ENCODE assay signal across 17 mouse cellular contexts in genomic region chr3:98991276-98991675, GRCm38 (mm10).
DNase-seq lines count a peak whose midpoint lies in the region; ATAC-seq and TF ChIP-seq lines count a peak whose summit lies in the region.
"Had no signal": no experiment of that assay in that cellular context is flagged by ENCODE, and none has a peak within 500 bp of the region (broad histone marks: within the 10 kb centered on the region; RNA-seq: fewer than 3 reads in every experiment).

No protein-coding gene starts in this region.

- 70% methylated on average over 6 of the region's 6 CpGs for WGBS in hindbrain, embryonic 10.5 days
- 71% methylated on average over 6 of the region's 6 CpGs for WGBS in hindbrain, embryonic 11.5 days
- 80% methylated on average over 6 of the region's 6 CpGs for WGBS in midbrain, embryonic 13.5 days
- WGBS in midbrain, embryonic 14.5 days = 82% methylated on average over 6 of the region's 6 CpGs
- WGBS in forebrain, embryonic 16.5 days = 46% methylated on average over 6 of the region's 6 CpGs

- H3K9ac ChIP-seq in hindbrain, embryonic 11.5 days (ENCODE audit: low read depth, low read length) = no peak overlapping the region
- H3K9ac ChIP-seq in midbrain, embryonic 13.5 days (replicated peaks) = no peak overlapping the region
- H3K9ac ChIP-seq in midbrain, embryonic 14.5 days (replicated peaks; ENCODE audit: low read length) = no peak overlapping the region
- no peak overlapping the region for H3K9ac ChIP-seq in forebrain, embryonic 16.5 days (replicated peaks; ENCODE audit: low read depth, low read length)
- H3K9ac ChIP-seq: liver, embryonic 13.5 days; neural tube, embryonic 12.5 days; stomach, embryonic 15.5 days had no signal

- intact Hi-C loops in gastrocnemius, adult 2 months (cut with DNase I) = no loop called here

- 0 out of 2 replicates have a peak, but pooled peaks cover 4% of the 10 kb centered on the region for H3K9me3 ChIP-seq in hindbrain, embryonic 10.5 days
- H3K9me3 ChIP-seq in hindbrain, embryonic 11.5 days (ENCODE audit: control insufficient read depth, low read length) = no peaks in the 10 kb centered on the region
- no peaks in the 10 kb centered on the region for H3K9me3 ChIP-seq in midbrain, embryonic 13.5 days
- no peaks in the 10 kb centered on the region for H3K9me3 ChIP-seq in midbrain, embryonic 14.5 days (ENCODE audit: control insufficient read depth, low read length)
- no peaks in the 10 kb centered on the region for H3K9me3 ChIP-seq in forebrain, embryonic 16.5 days (ENCODE audit: control insufficient read depth, low read length)
- H3K9me3 ChIP-seq: neural tube, embryonic 12.5 days; stomach, embryonic 15.5 days had no signal

- no peak overlapping the region for H3K4me3 ChIP-seq in hindbrain, embryonic 10.5 days
- H3K4me3 ChIP-seq in hindbrain, embryonic 11.5 days (ENCODE audit: low read depth, low read length) = no peak overlapping the region
- H3K4me3 ChIP-seq in midbrain, embryonic 13.5 days (replicated peaks) = no peak overlapping the region
- H3K4me3 ChIP-seq in midbrain, embryonic 14.5 days (replicated peaks; ENCODE audit: low read depth, low read length) = no peak overlapping the region
- no peak overlapping the region for H3K4me3 ChIP-seq in forebrain, embryonic 16.5 days (replicated peaks; ENCODE audit: low read length)
- no peak overlapping the region for H3K4me3 ChIP-seq in gastrocnemius, adult 2 months
- H3K4me3 ChIP-seq: erythroblast, embryonic 14.5 days; left cerebral cortex, adult 2 months; liver, embryonic 13.5 days; megakaryocyte, embryonic 14.5 days; neural tube, embryonic 12.5 days; stomach, embryonic 15.5 days had no signal

- no peaks in the 10 kb centered on the region for H3K27me3 ChIP-seq in hindbrain, embryonic 10.5 days (ENCODE audit: insufficient read depth, poor library complexity, severe bottlenecking)
- H3K27me3 ChIP-seq in hindbrain, embryonic 11.5 days (ENCODE audit: control insufficient read depth, insufficient read depth, low read length) = no peaks in the 10 kb centered on the region
- H3K27me3 ChIP-seq in midbrain, embryonic 13.5 days = no peaks in the 10 kb centered on the region
- H3K27me3 ChIP-seq in midbrain, embryonic 14.5 days (ENCODE audit: control insufficient read depth, insufficient read depth, low read length) = no peaks in the 10 kb centered on the region
- no peaks in the 10 kb centered on the region for H3K27me3 ChIP-seq in forebrain, embryonic 16.5 days (replicated peaks; ENCODE audit: control insufficient read depth, insufficient read depth, low read length)
- H3K27me3 ChIP-seq: liver, embryonic 13.5 days; megakaryocyte, embryonic 14.5 days; neural tube, embryonic 12.5 days; stomach, embryonic 15.5 days had no signal

- no peak for ATAC-seq in hindbrain, embryonic 11.5 days (ENCODE audit: low FRiP score)
- ATAC-seq in midbrain, embryonic 13.5 days = peak; percentile 11; the same call in 1 of the 2 replicates
- ATAC-seq in midbrain, embryonic 14.5 days (ENCODE audit: low FRiP score, low TSS enrichment) = no peak
- peak; percentile 19 for ATAC-seq in forebrain, embryonic 16.5 days

- H3K4me1 ChIP-seq in hindbrain, embryonic 10.5 days (replicated peaks) = peaks cover 6% of the 10 kb centered on the region
- no peaks in the 10 kb centered on the region for H3K4me1 ChIP-seq in hindbrain, embryonic 11.5 days (replicated peaks; ENCODE audit: control insufficient read depth, insufficient read depth, low read length)
- no peaks in the 10 kb centered on the region for H3K4me1 ChIP-seq in midbrain, embryonic 13.5 days (replicated peaks)
- H3K4me1 ChIP-seq in midbrain, embryonic 14.5 days (ENCODE audit: control insufficient read depth, insufficient read depth, low read length) = no peaks in the 10 kb centered on the region
- H3K4me1 ChIP-seq in forebrain, embryonic 16.5 days (replicated peaks; ENCODE audit: control insufficient read depth, insufficient read depth, low read length) = peaks cover 13% of the 10 kb centered on the region
- H3K4me1 ChIP-seq: liver, embryonic 13.5 days; megakaryocyte, embryonic 14.5 days; stomach, embryonic 15.5 days had no signal

- H3K27ac ChIP-seq in hindbrain, embryonic 10.5 days = 0 out of 2 replicates have a peak overlapping the region, but pooled peaks have one; percentile 24
- H3K27ac ChIP-seq in hindbrain, embryonic 11.5 days (ENCODE audit: low read depth, low read length) = no peak overlapping the region
- H3K27ac ChIP-seq in midbrain, embryonic 13.5 days = no peak overlapping the region
- H3K27ac ChIP-seq in midbrain, embryonic 14.5 days (replicated peaks; ENCODE audit: low read depth, low read length) = no peak overlapping the region
- H3K27ac ChIP-seq in forebrain, embryonic 16.5 days (ENCODE audit: low read length) = no peak overlapping the region
- H3K27ac ChIP-seq in gastrocnemius, adult 2 months = no peak overlapping the region
- H3K27ac ChIP-seq: left cerebral cortex, adult 2 months; liver, embryonic 13.5 days; neural tube, embryonic 12.5 days; stomach, embryonic 15.5 days had no signal

- no peaks in the 10 kb centered on the region for H3K36me3 ChIP-seq in hindbrain, embryonic 10.5 days
- H3K36me3 ChIP-seq in hindbrain, embryonic 11.5 days (ENCODE audit: control insufficient read depth, insufficient read depth, low read length) = no peaks in the 10 kb centered on the region
- no peaks in the 10 kb centered on the region for H3K36me3 ChIP-seq in midbrain, embryonic 13.5 days
- H3K36me3 ChIP-seq in midbrain, embryonic 14.5 days (ENCODE audit: control insufficient read depth, insufficient read depth, low read length) = no peaks in the 10 kb centered on the region
- no peaks in the 10 kb centered on the region for H3K36me3 ChIP-seq in forebrain, embryonic 16.5 days (ENCODE audit: control insufficient read depth, insufficient read depth)
- H3K36me3 ChIP-seq: liver, embryonic 13.5 days; neural tube, embryonic 12.5 days; stomach, embryonic 15.5 days had no signal

- no peak overlapping the region for H3K4me2 ChIP-seq in hindbrain, embryonic 11.5 days (replicated peaks; ENCODE audit: low read depth, low read length)
- H3K4me2 ChIP-seq in midbrain, embryonic 13.5 days (replicated peaks) = no peak overlapping the region
- no peak overlapping the region for H3K4me2 ChIP-seq in midbrain, embryonic 14.5 days (ENCODE audit: low read length)
- H3K4me2 ChIP-seq in forebrain, embryonic 16.5 days (ENCODE audit: low read length) = no peak overlapping the region
- H3K4me2 ChIP-seq: liver, embryonic 13.5 days; neural tube, embryonic 12.5 days; stomach, embryonic 15.5 days had no signal

- no peak for DNase-seq in hindbrain, embryonic 10.5 days (ENCODE audit: low spot score)
- DNase-seq in hindbrain, embryonic 11.5 days (ENCODE audit: low spot score) = no peak
- DNase-seq in midbrain, embryonic 14.5 days = no peak
- DNase-seq in gastrocnemius, adult 2 months = no peak
- DNase-seq in B cell, adult 2 months = no peak
- no peak for DNase-seq in thymus, adult 18-20 months
- DNase-seq: adrenal gland, postnatal 25 days; cerebellum, adult 8-10 months; gastrocnemius, postnatal 36 days; liver, embryonic 13.5 days had no signal

- no peak for TF ChIP-seq CTCF in gastrocnemius, adult 2 months (IDR thresholded peaks at IDR 0.05)

Comparison
In these comparisons a context has a peak if more than half of its experiments do, and no peak if none do; other contexts are left out.
1. ATAC-seq: peak in midbrain, embryonic 13.5 days (single experiment) and forebrain, embryonic 16.5 days (single experiment); none in hindbrain, embryonic 11.5 days (single experiment) and midbrain, embryonic 14.5 days (single experiment).